Mouse (Mus musculus): Measurements from ENCODE around the gene Tmem186.

The Tmem186 gene

DNA sequence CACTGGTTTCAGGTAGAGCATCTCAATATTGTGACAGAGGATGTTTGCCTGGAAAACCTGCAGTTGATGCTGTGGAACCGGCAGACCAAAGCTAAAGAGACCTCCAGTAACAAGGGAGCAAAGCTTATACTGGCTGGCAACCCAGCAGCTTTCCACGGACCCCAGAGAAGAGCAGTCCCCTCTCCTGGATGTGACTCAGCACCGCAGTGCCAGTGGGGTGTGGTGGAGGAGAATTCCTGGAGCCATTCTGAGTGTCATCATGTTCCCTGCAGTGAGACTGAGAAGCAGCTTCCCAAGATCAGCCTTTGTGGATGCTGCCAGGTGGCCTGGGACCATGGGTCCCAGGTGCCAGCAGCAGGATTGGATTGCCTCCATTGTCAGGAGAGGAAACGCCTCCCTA, 24.5 kb downstream of the Tmem186 start:
- in situ Hi-C loops (cut with MboI, MseI), result no loop called here

DNA sequence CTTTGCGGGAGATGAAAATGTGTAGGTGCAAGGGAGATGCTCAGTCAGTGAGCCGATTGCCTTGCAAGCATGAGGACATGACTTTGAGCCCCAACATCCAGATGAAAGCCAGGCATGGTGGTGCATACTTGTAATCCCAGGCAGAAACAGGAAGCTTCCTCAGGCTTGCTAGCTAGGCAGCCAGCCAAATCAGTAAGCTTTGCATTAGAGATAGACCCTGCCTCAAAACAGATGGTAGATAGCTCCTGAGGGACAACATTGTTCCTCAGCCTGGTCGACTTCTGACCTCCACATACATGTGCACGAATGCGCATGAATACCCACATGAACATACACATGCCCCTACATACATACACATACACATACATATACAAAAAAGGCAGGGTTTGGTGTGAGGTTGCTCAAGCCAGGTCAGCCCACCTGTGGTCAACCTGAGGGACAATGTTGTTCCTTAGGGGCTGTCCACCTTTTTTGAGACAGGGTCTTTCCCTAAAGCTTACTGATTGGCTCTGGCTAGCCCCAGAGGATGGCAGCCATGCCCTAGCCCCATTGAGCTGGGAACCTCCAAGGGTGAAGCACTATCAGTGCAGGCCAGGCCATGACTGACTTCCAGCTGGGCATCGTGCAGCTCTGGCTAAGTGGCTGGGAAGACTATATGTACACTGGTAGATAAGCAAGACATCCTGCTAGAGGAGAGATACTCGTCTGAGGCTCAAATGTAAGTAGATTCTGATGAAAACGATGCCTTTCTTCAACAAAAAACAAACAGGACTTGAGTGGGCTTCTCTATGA, 25.1 kb downstream of the Tmem186 start:
- in situ Hi-C loops (cut with MboI, MseI), result no loop called here

DNA sequence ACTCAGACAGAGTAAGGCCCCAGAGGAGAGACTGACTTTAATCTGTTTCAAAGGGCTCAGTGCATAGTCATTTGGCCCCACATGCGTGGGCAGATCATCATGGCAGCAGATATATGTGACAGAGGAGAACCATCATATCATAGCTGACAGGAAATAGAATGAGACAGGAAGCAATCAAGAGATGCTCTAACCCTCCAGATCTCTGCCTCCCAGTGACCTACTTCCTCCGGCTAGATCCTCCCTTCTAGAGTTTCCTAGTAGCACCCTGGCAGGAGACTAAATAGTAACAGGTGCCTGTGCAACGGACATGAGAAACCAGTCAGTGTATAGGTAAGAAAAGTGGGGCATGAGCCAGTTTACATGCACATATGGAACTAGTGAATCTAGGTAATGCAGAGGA, 27.1 kb downstream of the Tmem186 start:
- in situ Hi-C loops (cut with MboI, MseI), result no loop called here

DNA sequence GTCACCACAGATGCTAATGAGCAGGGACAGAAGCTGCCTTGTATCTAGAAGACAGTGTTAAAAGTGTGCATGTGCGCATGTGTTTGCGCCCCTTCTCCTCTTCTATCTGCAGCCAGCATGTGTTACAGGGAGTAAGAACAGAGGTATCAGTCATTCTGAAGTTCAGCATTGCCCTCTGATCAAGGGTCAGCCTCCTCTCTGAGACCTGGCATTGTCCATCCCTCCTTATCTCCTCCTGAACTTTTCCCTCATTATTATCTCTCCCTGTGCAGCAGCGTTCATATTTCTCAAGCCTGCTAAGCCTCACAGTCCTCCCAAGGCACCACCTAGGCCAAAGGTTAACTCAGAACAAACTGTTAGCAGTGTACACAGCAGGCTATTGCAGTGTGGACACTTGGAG, 33.7 kb downstream of the Tmem186 start:
- in situ Hi-C loops (cut with MboI, MseI), result no loop called here

DNA sequence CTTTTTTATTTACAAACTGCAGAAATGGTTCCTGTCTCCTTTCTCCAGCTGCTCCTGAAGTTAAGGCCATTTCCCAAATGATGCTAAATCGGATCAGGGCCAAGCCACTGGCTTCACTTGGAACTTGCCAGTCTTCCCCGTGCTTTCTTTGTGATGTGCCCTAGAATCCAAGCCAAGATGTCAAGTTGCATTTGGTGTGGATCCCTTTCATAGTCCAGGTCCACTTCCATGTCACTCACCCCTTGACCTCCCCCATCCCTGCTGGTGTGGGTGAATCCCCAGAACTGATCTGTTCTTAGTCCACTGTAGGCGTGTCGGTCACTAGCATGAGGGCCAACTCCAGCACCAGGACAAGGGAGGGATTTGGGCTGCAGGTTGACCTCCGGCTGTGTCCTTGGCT, 40.0 kb downstream of the Tmem186 start:
- in situ Hi-C loops (cut with MboI, MseI), result no loop called here

- in situ Hi-C loops (cut with MboI, MseI), result no loop called here
Measured at GRCm38 (mm10) chr16:8596336-8596735, 41.2 kb downstream of the Tmem186 start.

GRCm38 (mm10) chr16:8595411-8595810, 42.1 kb downstream of the Tmem186 start:
- in situ Hi-C loops (cut with MboI, MseI), result no loop called here

GRCm38 (mm10) chr16:8585056-8585455, 52.5 kb downstream of the Tmem186 start:
- in situ Hi-C loops (cut with MboI, MseI), result no loop called here

DNA sequence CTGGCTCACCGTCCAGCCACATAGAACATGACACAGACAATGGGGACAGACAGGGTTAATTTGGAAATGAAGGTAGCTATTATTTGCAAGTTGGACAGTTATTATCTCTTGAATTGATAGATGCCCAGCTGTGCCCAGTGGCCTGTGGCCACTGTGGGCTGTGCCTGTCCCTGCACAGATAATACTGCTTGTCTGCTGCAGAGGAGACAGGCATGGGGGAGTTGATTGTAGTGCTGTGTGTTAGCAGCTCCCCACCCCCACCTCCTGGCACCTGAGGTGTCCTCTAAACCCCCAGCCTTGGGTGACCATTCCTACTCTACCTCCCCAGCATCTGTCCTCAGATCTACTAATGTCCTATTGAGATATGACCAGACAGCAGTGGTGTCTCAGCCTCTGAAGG, 53.3 kb downstream of the Tmem186 start:
- in situ Hi-C loops (cut with MboI, MseI), result no loop called here

All from regulatory T cell (primary cell).